Mouse (Mus musculus) adrenal gland, adult 8-10 months (tissue): ENCODE measurements around the gene Glis2. TPM values are rescaled to one million over a fixed set of nuclear protein-coding genes. Genes with fewer than 3 reads are reported as not detected.

Experiments
- DNase-seq: peaks from one replicate; pipeline ENCODE4 v3.0.0; 2022
- total RNA-seq, 4 experiments: library from RNA; stranded (reverse); gene quantifications; 2 replicates each; pipeline ENCODE4 v1.2.4; 2022

Glis2 gene
- total RNA-seq, 4 experiments from 2014 or later: 14.6 to 28.9 (median 23.8) TPM

DNA sequence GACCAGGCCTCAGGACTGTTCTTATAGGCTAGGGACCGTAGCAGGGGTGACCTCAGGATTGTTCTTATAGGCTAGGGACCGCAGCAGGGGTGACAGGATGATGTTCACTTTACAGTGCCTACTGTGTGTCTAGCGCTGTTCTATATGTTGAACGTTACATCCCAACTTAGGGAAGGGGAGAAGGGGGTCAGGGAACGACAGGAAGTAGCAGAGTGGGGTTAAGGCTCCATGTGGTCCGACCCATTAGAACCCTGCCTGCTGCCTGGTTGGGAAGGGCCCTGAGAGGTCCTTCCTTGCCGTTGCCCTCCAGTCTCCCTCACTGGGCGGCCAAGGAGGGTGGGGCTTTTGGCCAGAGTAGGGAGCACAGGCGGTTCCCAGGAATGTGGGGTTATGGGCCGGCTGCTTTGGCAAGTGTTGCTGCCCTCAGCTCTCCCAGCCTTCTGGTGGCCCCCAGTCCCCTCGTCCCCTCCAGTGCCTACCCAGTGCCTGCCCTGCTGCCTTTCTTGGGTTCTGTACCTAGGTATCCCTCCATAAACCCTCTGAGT lies 9.9 kb downstream of the Glis2 start:
- no peak for DNase-seq

DNA sequence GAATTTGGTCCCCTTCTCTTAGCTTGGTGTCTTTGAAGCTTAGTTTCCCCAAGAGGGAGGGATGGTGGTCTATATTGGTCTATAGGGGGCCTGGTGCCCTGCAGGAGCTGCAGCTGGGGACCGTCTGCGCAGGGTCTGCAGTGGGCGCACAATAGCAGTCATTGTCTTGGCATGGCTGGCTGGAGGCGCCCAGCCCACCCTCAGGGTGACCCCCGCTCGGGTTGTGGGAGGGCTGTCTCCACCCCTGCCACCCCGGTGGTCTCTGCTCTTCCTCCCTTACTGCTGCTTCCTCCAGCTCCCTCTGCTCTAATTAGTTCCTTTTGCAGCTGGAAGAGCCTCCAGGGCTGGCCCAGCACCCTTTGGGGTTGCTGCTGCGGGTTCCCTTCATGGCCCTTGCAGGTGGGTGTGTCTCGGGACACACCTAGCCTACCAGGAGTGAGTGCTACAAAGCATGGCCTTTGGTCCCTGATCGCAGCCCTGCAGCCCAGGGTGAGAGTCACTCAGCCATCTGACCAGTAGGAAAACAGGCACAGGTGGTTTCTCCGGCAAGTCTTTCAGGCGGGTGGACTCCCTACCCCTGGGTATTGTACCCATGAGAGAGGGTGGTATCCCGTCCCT lies 11.1 kb downstream of the Glis2 start:
- DNase-seq: no peak

GRCm38 (mm10) chr16:4606431-4607084 lies 12.0 kb downstream of the Glis2 start:
- DNase-seq: no peak

GRCm38 (mm10) chr16:4607818-4608531 lies 13.5 kb downstream of the Glis2 start:
- DNase-seq: peak; percentile 73

DNA sequence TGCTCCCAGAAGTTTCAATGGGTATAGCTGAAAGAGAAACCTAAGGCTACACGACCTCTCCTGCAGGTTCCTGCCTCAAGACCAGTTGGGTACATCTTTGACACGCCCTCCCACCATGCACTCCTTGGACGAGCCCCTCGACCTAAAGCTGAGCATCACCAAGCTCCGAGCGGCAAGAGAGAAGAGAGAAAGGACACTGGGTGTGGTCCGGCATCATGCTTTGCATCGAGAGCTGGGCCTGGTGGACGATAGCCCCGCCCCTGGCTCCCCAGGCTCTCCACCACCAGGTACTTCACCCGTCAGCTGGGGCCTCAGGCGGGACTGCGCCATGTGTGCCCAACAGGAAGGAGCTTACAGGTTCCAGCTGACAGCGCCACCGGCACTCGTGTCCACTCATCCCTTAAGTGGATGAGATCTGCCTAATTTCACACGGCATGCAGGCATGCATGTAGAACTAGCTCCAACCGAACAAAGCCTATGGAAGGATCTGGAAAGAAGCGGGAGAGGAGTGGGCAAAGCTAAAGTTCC lies 14.1 kb downstream of the Glis2 start:
- DNase-seq: no peak

GRCm38 (mm10) chr16:4611193-4611592 lies 16.7 kb downstream of the Glis2 start:
- DNase-seq: no peak

GRCm38 (mm10) chr16:4611676-4612075 lies 17.2 kb downstream of the Glis2 start:
- no peak for DNase-seq

DNA sequence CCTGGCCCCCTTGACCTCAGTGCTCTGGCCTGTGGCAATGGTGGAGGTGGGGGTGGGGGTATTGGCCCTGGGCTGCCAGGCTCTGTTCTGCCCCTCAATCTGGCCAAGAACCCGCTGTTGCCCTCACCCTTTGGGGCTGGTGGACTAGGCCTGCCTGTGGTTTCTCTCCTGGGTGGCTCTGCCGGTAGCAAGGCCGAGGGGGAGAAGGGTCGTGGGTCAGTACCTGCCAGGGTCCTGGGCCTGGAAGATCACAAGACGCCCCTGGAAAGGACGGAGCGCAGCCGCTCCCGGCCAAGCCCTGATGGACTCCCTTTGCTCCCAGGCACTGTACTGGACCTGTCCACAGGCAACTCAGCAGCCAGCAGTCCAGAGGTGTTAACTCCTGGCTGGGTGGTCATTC lies 19.2 kb downstream of the Glis2 start:
- DNase-seq: no peak

- no peak for DNase-seq
Observed at GRCm38 (mm10) chr16:4614639-4615038, 20.1 kb downstream of the Glis2 start.

GRCm38 (mm10) chr16:4615297-4615696 lies 20.8 kb downstream of the Glis2 start:
- no peak for DNase-seq

- DNase-seq: no peak
Observed at GRCm38 (mm10) chr16:4616829-4617228, 22.3 kb downstream of the Glis2 start.

- no peak for DNase-seq
Observed at GRCm38 (mm10) chr16:4624074-4624473, 29.6 kb downstream of the Glis2 start.

GRCm38 (mm10) chr16:4624481-4625110 lies 30.1 kb downstream of the Glis2 start, which contains the start of gene Pam16:
TSS of gene Pam16 (minus strand) at chr16:4624988.
- DNase-seq: peak; percentile 90

- DNase-seq: no peak
Observed at GRCm38 (mm10) chr16:4627105-4627504, 32.6 kb downstream of the Glis2 start.

GRCm38 (mm10) chr16:4628898-4629419 lies 34.4 kb downstream of the Glis2 start:
- no peak for DNase-seq

DNA sequence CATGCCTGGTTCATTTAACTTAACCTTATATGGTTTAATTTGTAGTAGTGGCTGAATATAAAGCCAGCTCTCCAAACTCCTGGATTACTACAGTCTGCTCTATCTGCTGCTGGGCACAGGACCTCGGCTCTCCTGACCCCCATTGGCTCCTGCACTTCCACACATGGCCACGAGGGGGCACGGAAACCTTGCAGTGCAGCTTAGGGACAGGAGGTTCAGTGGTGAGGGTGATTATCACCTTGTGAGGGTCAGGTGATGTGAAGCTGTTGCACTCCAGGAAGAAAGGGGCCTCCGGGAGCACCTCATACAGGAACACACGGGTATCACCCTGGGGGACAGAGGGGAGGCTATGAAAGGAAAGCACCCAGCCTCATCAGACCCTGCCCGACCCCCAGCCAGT lies 35.4 kb downstream of the Glis2 start:
- DNase-seq: peak; percentile 62

DNA sequence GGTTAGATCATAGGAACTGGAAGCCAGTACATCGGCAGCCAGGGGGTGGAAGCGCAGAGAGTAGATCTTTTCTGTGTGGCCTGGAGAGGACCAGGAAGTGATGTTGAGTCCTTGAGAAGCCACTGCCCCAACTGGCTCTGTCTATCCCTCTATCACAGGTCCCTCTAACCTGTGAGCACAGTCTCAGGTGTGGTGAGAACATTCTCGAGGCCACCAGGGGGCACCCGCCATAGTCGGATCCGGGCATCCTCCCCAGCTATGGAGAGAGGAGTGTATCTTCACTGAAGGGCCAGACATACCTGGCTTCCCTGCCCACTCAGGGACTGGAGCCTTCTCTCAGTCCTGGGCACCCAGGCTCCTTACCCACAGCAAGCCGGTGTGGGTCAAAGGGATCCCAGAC lies 37.5 kb downstream of the Glis2 start:
- no peak for DNase-seq

GRCm38 (mm10) chr16:4633661-4634060 lies 39.1 kb downstream of the Glis2 start:
- no peak for DNase-seq

DNA sequence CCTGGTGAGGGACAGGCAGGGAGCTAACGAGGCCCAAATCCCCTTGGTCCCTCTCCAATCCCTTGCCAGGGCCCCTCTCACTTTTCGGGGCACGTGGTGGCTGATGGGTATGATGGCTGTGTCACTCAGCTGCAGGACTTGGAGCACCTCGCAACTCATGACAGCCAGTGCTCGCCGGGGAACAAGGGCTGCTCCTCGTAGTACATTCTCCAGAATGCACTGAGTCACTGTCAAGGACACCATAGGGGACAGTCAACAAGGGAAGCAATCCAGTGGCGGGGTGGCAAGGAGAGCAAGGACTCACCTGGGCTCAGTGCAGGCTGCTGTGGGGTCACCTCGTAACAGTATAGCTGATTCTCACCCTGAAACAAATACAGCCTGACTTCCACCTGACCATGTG lies 40.2 kb downstream of the Glis2 start:
- no peak for DNase-seq

GRCm38 (mm10) chr16:4635760-4636159 lies 41.2 kb downstream of the Glis2 start:
- DNase-seq: no peak

GRCm38 (mm10) chr16:4638891-4639390 lies 44.4 kb downstream of the Glis2 start:
- no peak for DNase-seq

DNA sequence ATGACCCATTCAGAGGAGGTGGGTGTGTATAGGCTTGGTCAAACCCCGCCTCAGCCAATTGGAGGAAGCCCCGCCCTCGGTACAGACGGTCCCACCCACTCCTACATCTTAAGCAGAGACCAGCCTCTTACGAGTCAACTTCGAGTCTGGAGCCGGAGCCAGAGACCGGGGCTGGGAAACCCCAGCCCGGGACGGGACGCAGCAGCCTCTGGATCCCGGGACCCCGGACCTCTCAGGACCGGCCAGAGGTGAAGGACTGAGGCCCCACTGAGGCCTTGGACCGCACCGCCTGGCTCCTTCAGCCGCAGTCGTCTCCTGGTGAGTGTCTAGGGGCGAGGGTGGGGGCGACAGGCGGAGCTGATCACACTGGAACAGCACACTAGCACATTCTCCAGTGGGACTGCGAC lies 45.3 kb downstream of the Glis2 start, which contains the start of the genes Vasn and Dnaja3:
Gene Vasn (plus strand): TSS at position 111 of the 407 bp plus-strand sequence.
Gene Dnaja3 (plus strand): TSS at position 159 of the 407 bp plus-strand sequence.
- peak; percentile 87 for DNase-seq
